Mouse (Mus musculus): Measurements from ENCODE around the gene Tex13a. TPM values are rescaled to one million over a fixed set of nuclear protein-coding genes. Genes with fewer than 3 reads are reported as not detected.

Tex13a gene
- not detected for total RNA-seq (2022)

- no peak for DNase-seq (ENCODE audit: low spot score in 2 of 2)
Measured at GRCm38 (mm10) chrX:138209480-138209879, at the start of gene Tex13a. Gene Tex13a (minus strand): TSS chrX:138209580.

DNA sequence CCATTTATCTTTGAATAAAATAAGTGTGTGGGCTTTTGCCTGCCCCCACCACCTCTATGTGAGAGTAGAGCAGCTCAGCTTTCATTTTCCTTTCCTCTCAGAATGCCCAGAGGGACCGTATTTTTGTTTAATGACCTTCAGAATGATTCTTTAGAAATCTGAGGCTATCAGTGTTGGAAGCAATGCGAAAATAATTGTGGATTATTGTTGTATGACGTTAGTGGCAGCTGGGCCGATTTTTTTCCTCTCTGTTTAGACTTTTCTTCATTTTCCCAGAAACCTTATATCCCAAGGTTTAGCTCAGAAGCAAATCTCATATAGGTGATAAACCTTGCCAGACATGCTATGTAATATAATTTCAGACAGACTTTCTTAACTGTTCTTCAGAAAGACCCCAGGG is 25.2 kb upstream of the Tex13a start:
- no peak for DNase-seq (ENCODE audit: low spot score in 2 of 2)

DNA sequence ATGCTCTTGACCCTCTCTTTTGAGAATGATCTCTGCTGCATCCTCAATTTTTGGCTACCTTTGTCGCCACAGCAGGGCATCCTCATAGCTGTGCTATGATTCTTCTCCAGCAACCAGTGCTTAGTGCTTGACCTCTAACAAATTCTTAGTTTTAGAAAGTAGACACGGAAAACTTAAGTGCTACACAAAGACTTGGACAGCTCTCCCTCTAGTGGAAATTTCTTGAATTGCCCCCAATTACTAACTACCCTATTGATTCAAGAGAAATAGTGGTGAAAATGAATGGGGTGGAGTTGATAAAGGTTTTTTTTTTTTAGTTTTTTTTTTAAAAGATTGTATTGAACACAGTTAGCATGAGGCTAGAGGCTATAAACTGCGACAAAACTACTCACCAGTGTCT is 39.2 kb downstream of the Tex13a start:
- DNase-seq (ENCODE audit: low spot score in 2 of 2): no peak

Measured in gastrocnemius, adult 8-10 months (tissue).